Mouse (Mus musculus): ENCODE measurements around the gene Olfr1495. TPM values are rescaled to one million over a fixed set of nuclear protein-coding genes. Genes with fewer than 3 reads are reported as not detected.

The Olfr1495 gene
- polyA plus RNA-seq, 1 experiment from 2014 or later = not detected

- H3K27ac ChIP-seq (ENCODE audit: low read length) = no peak overlapping the region
- 32% methylated on average over 5 of the region's 5 CpGs for WGBS
- H3K4me2 ChIP-seq (ENCODE audit: low read depth, low read length) = no peak overlapping the region
- H3K9ac ChIP-seq (ENCODE audit: low read depth, low read length) = no peak overlapping the region
- no peaks in the 10 kb centered on the region for H3K4me1 ChIP-seq (ENCODE audit: control insufficient read depth, insufficient read depth, low read length)
- H3K9me3 ChIP-seq (ENCODE audit: control insufficient read depth, low read length) = no peaks in the 10 kb centered on the region
- ATAC-seq = no peak
- no peaks in the 10 kb centered on the region for H3K27me3 ChIP-seq (replicated peaks; ENCODE audit: control insufficient read depth, insufficient read depth, low read length)
- H3K36me3 ChIP-seq (ENCODE audit: control insufficient read depth, insufficient read depth, low read length) = no peaks in the 10 kb centered on the region
- no peak overlapping the region for H3K4me3 ChIP-seq (ENCODE audit: low read length)
These were observed 54.4 kb downstream of the Olfr1495 start for GRCm38 (mm10) chr19:13818827-13819226.

GRCm38 (mm10) chr19:13819347-13819746 lies 54.9 kb downstream of the Olfr1495 start, which contains the start of gene Olfr1499:
Olfr1499 (minus strand) TSS chr19:13819447.
- H3K4me3 ChIP-seq (ENCODE audit: low read length) = no peak within 1 kb of the TSS
- no peaks in the 10 kb centered on the region for H3K4me1 ChIP-seq (ENCODE audit: control insufficient read depth, insufficient read depth, low read length)
- no peak within 1 kb of the TSS for H3K4me2 ChIP-seq (ENCODE audit: low read depth, low read length)
- no peak within 1 kb of the TSS for H3K27ac ChIP-seq (ENCODE audit: low read length)
- ATAC-seq = no peak
- H3K27me3 ChIP-seq (replicated peaks; ENCODE audit: control insufficient read depth, insufficient read depth, low read length) = no peaks in the 10 kb centered on the region
- no peaks in the 10 kb centered on the region for H3K36me3 ChIP-seq (ENCODE audit: control insufficient read depth, insufficient read depth, low read length)
- H3K9ac ChIP-seq (ENCODE audit: low read depth, low read length) = no peak within 1 kb of the TSS
- no peaks in the 10 kb centered on the region for H3K9me3 ChIP-seq (ENCODE audit: control insufficient read depth, low read length)

Other genes starting within 250 kb of the Olfr1495 start
- not detected in 2 replicates for gene Olfr1480, start 236.7 kb upstream of the Olfr1495 start, polyA plus RNA-seq (2015; fragmentation: Nextera tagmentation; extraction: Ambion mirVana)
- not detected in 2 replicates for gene Olfr1484, start 181.1 kb upstream of the Olfr1495 start, polyA plus RNA-seq (2015; fragmentation: Nextera tagmentation; extraction: Ambion mirVana)
- gene Olfr1487, start 147.2 kb upstream of the Olfr1495 start, polyA plus RNA-seq (2015; fragmentation: Nextera tagmentation; extraction: Ambion mirVana) = not detected in 2 replicates
- not detected in 2 replicates for gene Olfr1489, start 133.0 kb upstream of the Olfr1495 start, polyA plus RNA-seq (2015; fragmentation: Nextera tagmentation; extraction: Ambion mirVana)
- not detected in 2 replicates for gene Olfr1490, start 113.5 kb upstream of the Olfr1495 start, polyA plus RNA-seq (2015; fragmentation: Nextera tagmentation; extraction: Ambion mirVana)
- not detected in 2 replicates for gene Olfr1491, start 67.3 kb upstream of the Olfr1495 start, polyA plus RNA-seq (2015; fragmentation: Nextera tagmentation; extraction: Ambion mirVana)
- gene Olfr1493-ps1, start 41.3 kb upstream of the Olfr1495 start, polyA plus RNA-seq (2015; fragmentation: Nextera tagmentation; extraction: Ambion mirVana) = not detected in 2 replicates
- not detected in 2 replicates for gene Olfr1494, start 24.9 kb upstream of the Olfr1495 start, polyA plus RNA-seq (2015; fragmentation: Nextera tagmentation; extraction: Ambion mirVana)
- gene Olfr1496, start 13.3 kb downstream of the Olfr1495 start, polyA plus RNA-seq (2015; fragmentation: Nextera tagmentation; extraction: Ambion mirVana) = not detected in 2 replicates
- not detected in 2 replicates for gene Olfr1497, start 33.6 kb downstream of the Olfr1495 start, polyA plus RNA-seq (2015; fragmentation: Nextera tagmentation; extraction: Ambion mirVana)
- gene Olfr1499, start 54.8 kb downstream of the Olfr1495 start, polyA plus RNA-seq (2015; fragmentation: Nextera tagmentation; extraction: Ambion mirVana) = not detected in 2 replicates
- gene Olfr1500, start 65.9 kb downstream of the Olfr1495 start, polyA plus RNA-seq (2015; fragmentation: Nextera tagmentation; extraction: Ambion mirVana) = not detected in 2 replicates
- gene Olfr1501, start 86.1 kb downstream of the Olfr1495 start, polyA plus RNA-seq (2015; fragmentation: Nextera tagmentation; extraction: Ambion mirVana) = not detected in 2 replicates
- gene Olfr1502, start 97.2 kb downstream of the Olfr1495 start, polyA plus RNA-seq (2015; fragmentation: Nextera tagmentation; extraction: Ambion mirVana) = not detected in 2 replicates
- not detected in 2 replicates for gene Olfr1504, start 133.3 kb downstream of the Olfr1495 start, polyA plus RNA-seq (2015; fragmentation: Nextera tagmentation; extraction: Ambion mirVana)
- not detected in 2 replicates for gene Olfr1505, start 148.9 kb downstream of the Olfr1495 start, polyA plus RNA-seq (2015; fragmentation: Nextera tagmentation; extraction: Ambion mirVana)